Mouse (Mus musculus): Measurements from ENCODE around the gene Cachd1.

- TF ChIP-seq CTCF (conservative IDR thresholded peaks at IDR 0.05; ENCODE audit: low read length) (no peak), POU5F1 (IDR thresholded peaks at IDR 0.05; ENCODE audit: borderline replicate concordance, low read length) (no peak), NANOG (IDR thresholded peaks at IDR 0.05; ENCODE audit: borderline replicate concordance, low read length) (no peak)
Observed at GRCm38 (mm10) chr4:100963341-100963740, 186.9 kb downstream of the Cachd1 start.
